Mouse (Mus musculus): ENCODE results near the gene Gar1. TPM values are rescaled to one million over a fixed set of nuclear protein-coding genes. Genes with fewer than 3 reads are reported as not detected.

Gene Gar1
- polyA plus RNA-seq, 1 experiment = 38.3 TPM

- 87% methylated on average over 10 of the region's 10 CpGs for WGBS
- H3K4me3 ChIP-seq (replicated peaks; ENCODE audit: insufficient read depth, low read depth, low read length) = no peak overlapping the region
- no peaks in the 10 kb centered on the region for H3K4me1 ChIP-seq (ENCODE audit: control insufficient read depth, insufficient read depth, low read length)
- no peak overlapping the region for H3K27ac ChIP-seq (ENCODE audit: insufficient read depth, low read length)
- TF ChIP-seq POLR2A (IDR thresholded peaks at IDR 0.05; ENCODE audit: borderline replicate concordance, insufficient read depth, low read length) (no peak), CTCF (IDR thresholded peaks at IDR 0.05; ENCODE audit: borderline replicate concordance, insufficient read depth, low read depth, low read length) (no peak)
- no peak for DNase-seq
- no peaks in the 10 kb centered on the region for H3K27me3 ChIP-seq (ENCODE audit: control insufficient read depth, insufficient read depth, low read length)
These were observed 4.5 kb downstream of the Gar1 start for GRCm38 (mm10) chr3:129826691-129827090.

- no peak overlapping the region for H3K4me3 ChIP-seq (replicated peaks; ENCODE audit: insufficient read depth, low read depth, low read length)
- no peak overlapping the region for H3K27ac ChIP-seq (ENCODE audit: insufficient read depth, low read length)
- no peak for TF ChIP-seq CTCF (IDR thresholded peaks at IDR 0.05; ENCODE audit: borderline replicate concordance, insufficient read depth, low read depth, low read length)
- no peak for TF ChIP-seq POLR2A (IDR thresholded peaks at IDR 0.05; ENCODE audit: borderline replicate concordance, insufficient read depth, low read length)
- DNase-seq = no peak
- H3K27me3 ChIP-seq (ENCODE audit: control insufficient read depth, insufficient read depth, low read length) = no peaks in the 10 kb centered on the region
- 90% methylated on average over 10 of the region's 10 CpGs for WGBS
- no peaks in the 10 kb centered on the region for H3K4me1 ChIP-seq (ENCODE audit: control insufficient read depth, insufficient read depth, low read length)
These were observed 6.3 kb downstream of the Gar1 start for GRCm38 (mm10) chr3:129824891-129825290.

- peak in 1 of 2 experiments; percentile 5 for DNase-seq
- Histone ChIP-seq H3K4me3 (replicated peaks; ENCODE audit: insufficient read depth, low read depth, low read length) (no peak overlapping the region), H3K27ac (ENCODE audit: insufficient read depth, low read length) (no peak overlapping the region), H3K4me1 (ENCODE audit: control insufficient read depth, insufficient read depth, low read length) (no peaks in the 10 kb centered on the region), H3K27me3 (ENCODE audit: control insufficient read depth, insufficient read depth, low read length) (no peaks in the 10 kb centered on the region)
- no peak for TF ChIP-seq POLR2A (IDR thresholded peaks at IDR 0.05; ENCODE audit: borderline replicate concordance, insufficient read depth, low read length)
- no peak for TF ChIP-seq CTCF (IDR thresholded peaks at IDR 0.05; ENCODE audit: borderline replicate concordance, insufficient read depth, low read depth, low read length)
- WGBS = 12% methylated on average over 4 of the region's 4 CpGs
These were observed 7.0 kb downstream of the Gar1 start for GRCm38 (mm10) chr3:129824146-129824545.

GRCm38 (mm10) chr3:129823293-129823692 lies 7.9 kb downstream of the Gar1 start:
- Histone ChIP-seq H3K4me3 (replicated peaks; ENCODE audit: insufficient read depth, low read depth, low read length) (no peak overlapping the region), H3K27me3 (ENCODE audit: control insufficient read depth, insufficient read depth, low read length) (no peaks in the 10 kb centered on the region), H3K4me1 (ENCODE audit: control insufficient read depth, insufficient read depth, low read length) (no peaks in the 10 kb centered on the region), H3K27ac (ENCODE audit: insufficient read depth, low read length) (no peak overlapping the region)
- peak in 1 of 2 experiments; percentile 6 for DNase-seq
- WGBS = 52% methylated on average over 5 of the region's 5 CpGs
- TF ChIP-seq CTCF (IDR thresholded peaks at IDR 0.05; ENCODE audit: borderline replicate concordance, insufficient read depth, low read depth, low read length) (peak; percentile 30; the same call in 1 of the 2 replicates), POLR2A (IDR thresholded peaks at IDR 0.05; ENCODE audit: borderline replicate concordance, insufficient read depth, low read length) (no peak)

GRCm38 (mm10) chr3:129822206-129822775 lies 8.9 kb downstream of the Gar1 start, which contains the start of gene Rrh:
Gene Rrh (minus strand): TSS chr3:129822587.
- WGBS = 87% methylated on average over 11 of the region's 11 CpGs
- TF ChIP-seq CTCF (IDR thresholded peaks at IDR 0.05; ENCODE audit: borderline replicate concordance, insufficient read depth, low read depth, low read length) (no peak), POLR2A (IDR thresholded peaks at IDR 0.05; ENCODE audit: borderline replicate concordance, insufficient read depth, low read length) (no peak)

DNA sequence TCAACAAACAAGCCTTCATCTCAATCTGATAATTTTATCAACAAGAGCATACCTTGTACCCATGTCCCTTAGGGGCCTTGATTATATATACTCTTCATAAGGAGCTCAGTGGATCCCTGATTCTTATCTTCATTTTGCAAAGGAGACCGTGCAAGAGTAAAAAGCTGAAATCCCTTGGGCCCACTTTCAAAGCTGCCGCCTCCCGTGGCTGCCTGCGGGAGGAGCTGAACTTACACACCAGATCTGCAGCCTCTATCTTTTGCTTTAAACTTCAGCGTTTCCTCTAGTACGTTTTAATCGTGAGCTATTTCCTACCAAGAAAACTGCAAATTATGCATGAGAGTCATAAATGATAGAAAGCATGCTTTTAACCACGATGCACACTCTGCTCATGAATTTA lies 9.5 kb downstream of the Gar1 start:
- WGBS = 69% methylated on average over 8 of the region's 8 CpGs
- no peaks in the 10 kb centered on the region for H3K27me3 ChIP-seq (ENCODE audit: control insufficient read depth, insufficient read depth, low read length)
- TF ChIP-seq CTCF (IDR thresholded peaks at IDR 0.05; ENCODE audit: borderline replicate concordance, insufficient read depth, low read depth, low read length) (no peak), POLR2A (IDR thresholded peaks at IDR 0.05; ENCODE audit: borderline replicate concordance, insufficient read depth, low read length) (no peak)
- no peak overlapping the region for H3K4me3 ChIP-seq (replicated peaks; ENCODE audit: insufficient read depth, low read depth, low read length)
- no peaks in the 10 kb centered on the region for H3K4me1 ChIP-seq (ENCODE audit: control insufficient read depth, insufficient read depth, low read length)
- no peak overlapping the region for H3K27ac ChIP-seq (ENCODE audit: insufficient read depth, low read length)
- no peak for DNase-seq

More at GRCm38 (mm10) chr3:129822206-129822775, 8.9 kb downstream of the Gar1 start, which contains the start of gene Rrh:
- Histone ChIP-seq H3K4me1 (ENCODE audit: control insufficient read depth, insufficient read depth, low read length) (no peaks in the 10 kb centered on the region), H3K4me3 (replicated peaks; ENCODE audit: insufficient read depth, low read depth, low read length) (no peak within 1 kb of the TSS), H3K27ac (ENCODE audit: insufficient read depth, low read length) (no peak within 1 kb of the TSS), H3K27me3 (ENCODE audit: control insufficient read depth, insufficient read depth, low read length) (no peaks in the 10 kb centered on the region)
- no peak for DNase-seq

DNA sequence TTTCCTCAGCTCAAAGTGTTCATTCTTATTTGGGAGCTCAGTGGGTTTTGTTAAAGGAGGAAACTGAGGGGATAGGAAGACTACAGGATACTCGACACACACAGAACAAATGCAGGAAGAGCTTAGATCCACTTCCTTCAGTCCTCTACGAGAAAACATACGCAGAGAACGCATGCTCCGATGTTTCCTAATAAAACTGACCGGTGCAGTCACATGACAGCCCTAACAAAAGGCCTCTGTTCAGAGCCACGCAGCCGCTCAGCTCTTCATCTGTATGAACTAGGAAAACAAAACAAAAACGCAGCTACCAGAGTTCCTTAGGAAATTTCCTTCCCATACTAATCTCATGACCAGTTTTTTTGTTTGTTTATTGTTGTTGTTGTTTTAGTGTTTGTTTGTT lies 10.3 kb downstream of the Gar1 start:
- no peak overlapping the region; the same call in 1 of the 2 replicates for H3K27ac ChIP-seq (ENCODE audit: insufficient read depth, low read length)
- H3K4me1 ChIP-seq (ENCODE audit: control insufficient read depth, insufficient read depth, low read length) = no peaks in the 10 kb centered on the region
- no peaks in the 10 kb centered on the region for H3K27me3 ChIP-seq (ENCODE audit: control insufficient read depth, insufficient read depth, low read length)
- WGBS = 76% methylated on average over 9 of the region's 9 CpGs
- TF ChIP-seq POLR2A (IDR thresholded peaks at IDR 0.05; ENCODE audit: borderline replicate concordance, insufficient read depth, low read length) (no peak), CTCF (IDR thresholded peaks at IDR 0.05; ENCODE audit: borderline replicate concordance, insufficient read depth, low read depth, low read length) (no peak)
- H3K4me3 ChIP-seq (replicated peaks; ENCODE audit: insufficient read depth, low read depth, low read length) = no peak overlapping the region
- no peak for DNase-seq

GRCm38 (mm10) chr3:129803765-129804164 lies 27.4 kb downstream of the Gar1 start, which contains the start of gene Lrit3:
Gene Lrit3 (minus strand): TSS chr3:129804030.
- TF ChIP-seq CTCF (IDR thresholded peaks at IDR 0.05; ENCODE audit: borderline replicate concordance, insufficient read depth, low read depth, low read length) = no peak
- TF ChIP-seq POLR2A (IDR thresholded peaks at IDR 0.05; ENCODE audit: borderline replicate concordance, insufficient read depth, low read length) = no peak
- WGBS = 84% methylated on average over 10 of the region's 10 CpGs
- no peak within 1 kb of the TSS for H3K4me3 ChIP-seq (replicated peaks; ENCODE audit: insufficient read depth, low read depth, low read length)
- no peaks in the 10 kb centered on the region for H3K27me3 ChIP-seq (ENCODE audit: control insufficient read depth, insufficient read depth, low read length)
- no peak within 1 kb of the TSS for H3K27ac ChIP-seq (ENCODE audit: insufficient read depth, low read length)
- DNase-seq = no peak
- no peaks in the 10 kb centered on the region for H3K4me1 ChIP-seq (ENCODE audit: control insufficient read depth, insufficient read depth, low read length)
